Mouse (Mus musculus) midbrain, postnatal 0 days (tissue): ENCODE measurements around the gene Ogt. TPM values are rescaled to one million over a fixed set of nuclear protein-coding genes. Genes with fewer than 3 reads are reported as not detected.

ENCODE experiments used
- ATAC-seq: fragments of 200-750 bp; cut with Nextera tagmentation; 2 replicates; pipeline ENCODE4 v1.8.0; 2017; ENCODE audit warnings: moderate number of reproducible peaks, mild to moderate bottlenecking, moderate TSS enrichment, moderate library complexity; ENCODE audit not compliant: low FRiP score
- DNase-seq: peaks from one replicate; pipeline ENCODE4 v3.0.0-alpha.2; 2015; ENCODE audit warnings: low spot score
- H3K27ac ChIP-seq: fragments of 300-500 bp; sonication (generic); 2 replicates; pipeline ENCODE4 v1.5.1; 2014; ENCODE audit warnings: low read depth, mild to moderate bottlenecking, low read length, mixed read lengths
- H3K27me3 ChIP-seq: fragments of 300-500 bp; sonication (generic); 2 replicates; pipeline ENCODE4 v1.6.1; 2014; ENCODE audit warnings: low read length, control low read depth, mixed read lengths; ENCODE audit not compliant: insufficient read depth
- H3K36me3 ChIP-seq: fragments of 300-500 bp; sonication (generic); 2 replicates; pipeline ENCODE4 v1.6.1; 2014; ENCODE audit warnings: low read length, control low read depth, mixed read lengths; ENCODE audit not compliant: insufficient read depth
- H3K4me1 ChIP-seq: fragments of 300-500 bp; sonication (generic); 2 replicates; pipeline ENCODE4 v1.6.1; 2014; ENCODE audit warnings: mild to moderate bottlenecking, control low read depth, antibody characterized with exemption, low read length, mixed read lengths; ENCODE audit not compliant: insufficient read depth
- H3K4me2 ChIP-seq: fragments of 300-500 bp; sonication (generic); 2 replicates; pipeline ENCODE4 v1.6.1; 2014; ENCODE audit warnings: low read depth, mild to moderate bottlenecking, low read length, mixed read lengths; ENCODE audit not compliant: poor library complexity, severe bottlenecking
- H3K4me3 ChIP-seq: fragments of 300-500 bp; sonication (generic); 2 replicates; pipeline ENCODE4 v1.5.1; 2014; ENCODE audit warnings: low read depth, mild to moderate bottlenecking, low read length, moderate library complexity
- H3K9ac ChIP-seq: fragments of 300-500 bp; sonication (generic); replicated peaks from 2 replicates; pipeline ENCODE4 v1.6.1; 2014; ENCODE audit warnings: mild to moderate bottlenecking, low read length, moderate library complexity, mixed read lengths; ENCODE audit not compliant: poor library complexity, severe bottlenecking
- H3K9me3 ChIP-seq: fragments of 300-500 bp; sonication (generic); 2 replicates; pipeline ENCODE4 v1.6.1; 2016; ENCODE audit warnings: low read length, control low read depth
- CTCF ChIP-seq: IDR thresholded peaks from 2 replicates; pipeline ENCODE4 v1.5.1; 2016; ENCODE audit warnings: antibody characterized with exemption, mild to moderate bottlenecking
- WGBS: fragments of 180-500 bp; shearing (Covaris S2); extraction: QIAGEN DNeasy Blood & Tissue Kit; methylation state at CpG from one replicate; pipeline ENCODE4 v1.1.7; 2014; 5-methylcytosine and 5-hydroxymethylcytosine counted together
- polyA plus RNA-seq: library from polyadenylated mRNA; unstranded; fragments of >200 nt; fragmentation: Nextera tagmentation; extraction: Ambion mirVana; gene quantifications from 2 replicates; pipeline ENCODE4 v1.2.1, GENCODE M21; 2015
- total RNA-seq: library from RNA; depleted of rRNA; stranded (reverse); fragments of >200 nt; gene quantifications from 2 replicates; pipeline ENCODE4 v1.2.3, GENCODE M21; 2014

Gene Ogt
- total and polyA plus RNA-seq, 2 experiments from 2014 or later, result 110 to 125 TPM

- WGBS, result 29% methylated on average over 3 of the region's 3 CpGs
Observed at GRCm38 (mm10) chrX:101638856-101639255, 1.0 kb upstream of the Ogt start.

GRCm38 (mm10) chrX:101639306-101639705 is 554 bp upstream of the Ogt start:
- Histone ChIP-seq H3K36me3 (no peaks in the 10 kb centered on the region), H3K27ac (no peak overlapping the region), H3K27me3 (peaks cover 3% of the 10 kb centered on the region; the same call in 1 of the 2 replicates), H3K4me2 (peak overlapping the region; percentile 42), H3K4me3 (peak overlapping the region; percentile 59), H3K9me3 (no peaks in the 10 kb centered on the region), H3K4me1 (no peaks in the 10 kb centered on the region), H3K9ac (no peak overlapping the region)
- ATAC-seq (no peak), DNase-seq (no peak)
- WGBS, result 18% methylated on average over 13 of the region's 13 CpGs
- no peak for TF ChIP-seq CTCF

More at GRCm38 (mm10) chrX:101638856-101639255, 1.0 kb upstream of the Ogt start:
- peak overlapping the region; percentile 42 for H3K4me2 ChIP-seq
- peak overlapping the region; percentile 59; the same call in 1 of the 2 replicates for H3K4me3 ChIP-seq
- no peak overlapping the region for H3K9ac ChIP-seq
- DNase-seq (no peak), ATAC-seq (no peak)
- H3K9me3 ChIP-seq, result no peaks in the 10 kb centered on the region
- H3K27ac ChIP-seq, result no peak overlapping the region
- peaks cover 3% of the 10 kb centered on the region; the same call in 1 of the 2 replicates for H3K27me3 ChIP-seq
- H3K4me1 ChIP-seq, result no peaks in the 10 kb centered on the region
- TF ChIP-seq CTCF, result no peak
- H3K36me3 ChIP-seq, result no peaks in the 10 kb centered on the region

GRCm38 (mm10) chrX:101640194-101641160 is 617 bp downstream of the Ogt start:
- peaks cover 3% of the 10 kb centered on the region; the same call in 1 of the 2 replicates for H3K27me3 ChIP-seq
- ATAC-seq, result peak; percentile 57
- H3K4me1 ChIP-seq, result no peaks in the 10 kb centered on the region
- peak overlapping the region; percentile 51 for H3K4me2 ChIP-seq
- H3K27ac ChIP-seq, result peak overlapping the region; percentile 86
- H3K4me3 ChIP-seq, result peak overlapping the region; percentile 59
- 16% methylated on average over 45 of the region's 45 CpGs for WGBS
- TF ChIP-seq CTCF, result no peak
- peak; percentile 36 for DNase-seq
- H3K36me3 ChIP-seq, result no peaks in the 10 kb centered on the region
- H3K9me3 ChIP-seq, result no peaks in the 10 kb centered on the region
- peak overlapping the region; percentile 74 for H3K9ac ChIP-seq

- Histone ChIP-seq H3K4me2 (peak overlapping the region; percentile 51), H3K9me3 (no peaks in the 10 kb centered on the region), H3K27me3 (peaks cover 3% of the 10 kb centered on the region; the same call in 1 of the 2 replicates), H3K4me1 (no peaks in the 10 kb centered on the region), H3K36me3 (no peaks in the 10 kb centered on the region), H3K4me3 (peak overlapping the region; percentile 59), H3K9ac (peak overlapping the region; percentile 74), H3K27ac (peak overlapping the region; percentile 86)
- DNase-seq, result no peak
- no peak for TF ChIP-seq CTCF
- WGBS, result 16% methylated on average over 6 of the region's 6 CpGs
- no peak; the same call in 1 of the 2 replicates for ATAC-seq
Observed at GRCm38 (mm10) chrX:101641161-101641530, 1.3 kb downstream of the Ogt start.

- Histone ChIP-seq H3K27me3 (peaks cover 3% of the 10 kb centered on the region; the same call in 1 of the 2 replicates), H3K4me3 (peak overlapping the region; percentile 59), H3K36me3 (no peaks in the 10 kb centered on the region), H3K4me2 (peak overlapping the region; percentile 51), H3K27ac (0 out of 2 replicates have a peak overlapping the region, but pooled peaks have one; percentile 2), H3K4me1 (no peaks in the 10 kb centered on the region), H3K9ac (peak overlapping the region; percentile 44), H3K9me3 (no peaks in the 10 kb centered on the region)
- no peak for DNase-seq
- WGBS, result 11% methylated on average over 5 of the region's 5 CpGs
- no peak for ATAC-seq
- TF ChIP-seq CTCF, result no peak
Observed at GRCm38 (mm10) chrX:101642091-101642490, 2.2 kb downstream of the Ogt start.

GRCm38 (mm10) chrX:101645286-101645685 is 5.4 kb downstream of the Ogt start:
- Histone ChIP-seq H3K27me3 (no peaks in the 10 kb centered on the region; the same call in 1 of the 2 replicates), H3K4me2 (no peak overlapping the region), H3K9me3 (no peaks in the 10 kb centered on the region), H3K36me3 (no peaks in the 10 kb centered on the region), H3K4me3 (no peak overlapping the region), H3K27ac (no peak overlapping the region), H3K9ac (no peak overlapping the region), H3K4me1 (no peaks in the 10 kb centered on the region)
- no peak for TF ChIP-seq CTCF
- 51% methylated on average over 2 of the region's 2 CpGs for WGBS
- DNase-seq (no peak), ATAC-seq (no peak)
